Mouse (Mus musculus): ENCODE results near the gene Tmem217. TPM values are rescaled to one million over a fixed set of nuclear protein-coding genes. Genes with fewer than 3 reads are reported as not detected.
"Not testable (repeated sequence)": the region's sequence is repeated elsewhere in the genome, so short reads cannot be mapped to it uniquely, and the experiment has no call there.

Tmem217 gene
- polyA plus RNA-seq, 1 experiment from 2014 or later = 0.42 TPM

DNA sequence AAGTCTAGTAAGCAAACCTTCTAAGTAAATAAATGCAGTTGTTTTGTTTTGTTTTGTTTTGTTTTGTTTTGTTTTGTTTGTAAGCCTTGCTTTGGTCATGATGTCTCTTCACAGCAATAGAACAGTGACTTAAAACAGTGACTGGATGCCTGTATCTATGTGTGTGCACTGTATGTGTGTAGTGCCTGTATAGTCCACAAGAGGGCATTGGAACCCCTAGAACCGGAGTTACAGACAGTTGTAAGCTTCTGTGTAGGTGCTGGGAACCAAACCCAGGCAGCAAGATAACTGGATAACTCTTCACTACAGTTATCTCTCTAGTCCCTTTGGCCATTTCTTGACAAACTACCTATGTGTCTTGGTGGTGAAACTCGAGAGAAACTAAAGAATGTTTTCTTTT is 26.6 kb downstream of the Tmem217 start:
- Histone ChIP-seq H3K9ac (ENCODE audit: low read depth, low read length) (no peak overlapping the region), H3K36me3 (ENCODE audit: control insufficient read depth, insufficient read depth, low read length) (no peaks in the 10 kb centered on the region), H3K4me2 (replicated peaks; ENCODE audit: low read depth, low read length) (no peak overlapping the region), H3K27ac (ENCODE audit: low read depth, low read length) (no peak overlapping the region), H3K9me3 (ENCODE audit: control insufficient read depth, low read length) (peaks cover 5% of the 10 kb centered on the region; the same call in 1 of the 2 replicates), H3K4me3 (ENCODE audit: low read length) (no peak overlapping the region), H3K27me3 (ENCODE audit: control insufficient read depth, insufficient read depth, low read length) (no peaks in the 10 kb centered on the region), H3K4me1 (ENCODE audit: control insufficient read depth, insufficient read depth, low read length) (no peaks in the 10 kb centered on the region)
- 85% methylated on average over 2 of the region's 2 CpGs for WGBS
- ATAC-seq (ENCODE audit: low FRiP score, low TSS enrichment) = no peak

DNA sequence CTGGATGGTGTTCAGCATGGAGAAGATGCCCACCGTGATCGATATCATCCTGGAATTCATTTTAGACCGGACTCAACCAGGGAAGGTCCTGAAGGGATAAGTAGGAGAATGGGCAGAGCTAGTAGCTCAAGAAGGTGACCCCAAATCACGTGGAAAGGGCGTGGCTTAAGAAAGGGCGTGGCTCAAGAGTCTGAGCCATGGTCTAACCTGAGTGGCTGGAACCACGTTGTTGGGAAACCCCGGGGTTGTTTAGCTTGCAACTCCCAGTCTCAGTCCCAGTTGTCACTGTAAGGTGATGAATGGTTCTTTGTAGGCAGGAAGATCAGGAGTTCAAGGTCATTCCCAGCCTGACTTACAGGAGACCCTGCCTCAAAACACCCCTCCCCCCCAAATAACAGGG is 32.5 kb downstream of the Tmem217 start:
- Histone ChIP-seq H3K36me3 (ENCODE audit: control insufficient read depth, insufficient read depth, low read length) (no peaks in the 10 kb centered on the region), H3K4me1 (ENCODE audit: control insufficient read depth, insufficient read depth, low read length) (no peaks in the 10 kb centered on the region), H3K27me3 (ENCODE audit: control insufficient read depth, insufficient read depth, low read length) (no peaks in the 10 kb centered on the region), H3K4me2 (replicated peaks; ENCODE audit: low read depth, low read length) (no peak overlapping the region), H3K9ac (ENCODE audit: low read depth, low read length) (no peak overlapping the region), H3K4me3 (ENCODE audit: low read length) (no peak overlapping the region), H3K27ac (ENCODE audit: low read depth, low read length) (no peak overlapping the region), H3K9me3 (ENCODE audit: control insufficient read depth, low read length) (no peaks in the 10 kb centered on the region)
- ATAC-seq (ENCODE audit: low FRiP score, low TSS enrichment) = no peak
- 77% methylated on average over 8 of the region's 8 CpGs for WGBS

DNA sequence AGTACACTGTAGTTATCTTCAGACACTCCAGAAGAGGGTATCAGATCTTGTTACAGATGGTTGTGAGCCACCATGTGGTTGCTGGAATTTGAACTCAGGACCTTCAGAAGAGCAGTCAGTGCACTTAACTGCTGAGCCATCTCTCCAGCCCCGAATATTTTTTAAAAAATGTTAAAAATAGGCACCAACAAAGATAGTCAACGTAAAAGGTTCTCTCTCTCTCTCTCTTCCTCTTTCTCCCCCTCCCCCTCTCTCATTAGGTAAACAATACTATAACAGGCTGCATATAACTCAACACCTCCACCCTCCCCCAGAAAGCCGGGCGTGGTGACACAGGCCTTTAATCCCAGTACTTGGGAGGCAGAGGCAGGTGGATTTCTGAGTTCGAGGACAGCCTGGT is 33.5 kb downstream of the Tmem217 start:
- not testable (repeated sequence) for H3K9me3 ChIP-seq (ENCODE audit: control insufficient read depth, low read length); H3K27me3 ChIP-seq (ENCODE audit: control insufficient read depth, insufficient read depth, low read length); H3K27ac ChIP-seq (ENCODE audit: low read depth, low read length); ATAC-seq (ENCODE audit: low FRiP score, low TSS enrichment); H3K9ac ChIP-seq (ENCODE audit: low read depth, low read length); H3K4me1 ChIP-seq (ENCODE audit: control insufficient read depth, insufficient read depth, low read length); H3K4me2 ChIP-seq (replicated peaks; ENCODE audit: low read depth, low read length); H3K36me3 ChIP-seq (ENCODE audit: control insufficient read depth, insufficient read depth, low read length); H3K4me3 ChIP-seq (ENCODE audit: low read length)
- WGBS = 92% methylated on average over 5 of the region's 5 CpGs

DNA sequence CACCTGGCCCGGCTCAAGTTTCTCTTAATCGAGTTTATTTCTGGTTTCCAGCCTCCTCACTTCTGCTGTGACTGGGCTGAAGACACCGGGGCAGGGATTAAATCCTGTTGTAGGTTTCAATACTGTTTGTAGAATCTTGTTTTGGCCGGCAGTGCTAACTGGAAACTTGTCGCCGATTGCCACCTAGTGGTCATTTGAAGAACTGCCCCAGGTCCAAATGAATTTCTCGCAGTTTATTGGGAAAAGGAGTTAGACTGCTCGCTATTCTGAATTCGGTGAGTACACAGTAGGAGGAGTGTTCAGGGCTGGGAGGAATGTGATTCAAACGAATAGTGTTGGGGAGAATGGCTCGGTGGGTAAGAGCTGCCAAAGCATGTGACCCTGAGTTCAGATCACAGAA is 37.8 kb downstream of the Tmem217 start:
- no peak overlapping the region for H3K4me2 ChIP-seq (replicated peaks; ENCODE audit: low read depth, low read length)
- no peaks in the 10 kb centered on the region for H3K9me3 ChIP-seq (ENCODE audit: control insufficient read depth, low read length)
- H3K36me3 ChIP-seq (ENCODE audit: control insufficient read depth, insufficient read depth, low read length) = no peaks in the 10 kb centered on the region
- H3K4me1 ChIP-seq (ENCODE audit: control insufficient read depth, insufficient read depth, low read length) = no peaks in the 10 kb centered on the region
- 2% methylated on average over 11 of the region's 11 CpGs for WGBS
- H3K27ac ChIP-seq (ENCODE audit: low read depth, low read length) = no peak overlapping the region
- no peak overlapping the region for H3K9ac ChIP-seq (ENCODE audit: low read depth, low read length)
- H3K27me3 ChIP-seq (ENCODE audit: control insufficient read depth, insufficient read depth, low read length) = no peaks in the 10 kb centered on the region
- 0 out of 2 replicates have a peak, but pooled peaks have one; percentile 22 for ATAC-seq (ENCODE audit: low FRiP score, low TSS enrichment)
- no peak overlapping the region for H3K4me3 ChIP-seq (ENCODE audit: low read length)

DNA sequence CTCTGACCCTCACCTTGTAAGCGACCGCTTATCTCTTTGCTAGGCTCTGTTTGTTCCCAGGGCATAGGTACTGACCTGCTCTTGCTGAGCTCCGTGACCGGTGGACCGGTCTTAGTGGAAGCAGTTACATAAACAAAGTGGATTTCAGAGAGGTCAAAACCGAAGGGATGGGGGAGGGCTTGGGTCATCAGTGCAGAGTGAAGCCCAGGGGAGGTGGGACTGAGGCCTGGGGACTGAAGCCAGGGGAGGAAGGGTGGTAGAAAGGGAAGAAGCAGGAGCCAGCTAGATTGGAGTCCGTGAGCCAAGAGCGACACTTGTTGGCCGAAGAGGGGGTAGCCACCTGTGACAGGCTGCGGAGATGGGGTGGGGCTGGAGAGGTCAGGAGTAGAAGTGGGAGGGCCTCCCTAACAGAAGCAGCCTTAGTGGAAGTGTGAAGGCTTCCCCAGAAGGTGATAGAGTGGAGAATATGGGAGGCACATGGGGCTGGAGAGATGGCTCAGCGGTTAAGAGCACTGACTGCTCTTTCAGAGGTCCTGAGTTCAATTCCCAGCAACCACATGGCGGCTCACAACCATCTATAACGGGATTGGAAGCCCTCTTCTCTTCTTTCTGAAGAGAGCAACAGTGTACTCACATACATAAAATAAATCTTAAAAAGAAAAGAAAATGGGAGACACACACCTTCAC is 39.0 kb downstream of the Tmem217 start:
- ATAC-seq (ENCODE audit: low FRiP score, low TSS enrichment) = peak; percentile 70
- Histone ChIP-seq H3K9me3 (ENCODE audit: control insufficient read depth, low read length) (no peaks in the 10 kb centered on the region), H3K27me3 (ENCODE audit: control insufficient read depth, insufficient read depth, low read length) (no peaks in the 10 kb centered on the region), H3K4me2 (replicated peaks; ENCODE audit: low read depth, low read length) (no peak overlapping the region), H3K4me3 (ENCODE audit: low read length) (no peak overlapping the region), H3K4me1 (ENCODE audit: control insufficient read depth, insufficient read depth, low read length) (no peaks in the 10 kb centered on the region), H3K36me3 (ENCODE audit: control insufficient read depth, insufficient read depth, low read length) (no peaks in the 10 kb centered on the region), H3K9ac (ENCODE audit: low read depth, low read length) (0 out of 2 replicates have a peak overlapping the region, but pooled peaks have one; percentile 2), H3K27ac (ENCODE audit: low read depth, low read length) (no peak overlapping the region)
- WGBS = 27% methylated on average over 13 of the region's 13 CpGs

DNA sequence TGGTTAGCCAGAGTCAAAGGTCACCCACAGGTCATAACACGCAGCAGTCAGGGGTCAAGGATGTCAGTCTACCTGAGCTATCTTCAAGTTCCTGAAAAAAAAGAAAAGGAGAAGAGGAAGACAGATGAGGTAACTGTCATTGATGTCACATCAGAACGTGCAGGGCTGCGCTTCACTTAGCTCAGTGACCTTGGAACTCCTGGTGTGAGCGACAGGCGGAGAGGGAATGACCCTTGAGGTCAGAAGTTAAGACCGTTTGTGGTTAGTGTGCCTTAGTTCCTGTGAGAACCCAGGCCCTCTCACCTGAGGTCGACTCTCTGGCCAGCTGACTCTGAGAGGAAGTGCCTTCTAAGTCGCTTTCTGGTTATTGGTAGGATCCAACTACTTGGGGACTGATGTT is 41.5 kb downstream of the Tmem217 start:
- H3K27ac ChIP-seq (ENCODE audit: low read depth, low read length) = no peak overlapping the region
- no peak for ATAC-seq (ENCODE audit: low FRiP score, low TSS enrichment)

DNA sequence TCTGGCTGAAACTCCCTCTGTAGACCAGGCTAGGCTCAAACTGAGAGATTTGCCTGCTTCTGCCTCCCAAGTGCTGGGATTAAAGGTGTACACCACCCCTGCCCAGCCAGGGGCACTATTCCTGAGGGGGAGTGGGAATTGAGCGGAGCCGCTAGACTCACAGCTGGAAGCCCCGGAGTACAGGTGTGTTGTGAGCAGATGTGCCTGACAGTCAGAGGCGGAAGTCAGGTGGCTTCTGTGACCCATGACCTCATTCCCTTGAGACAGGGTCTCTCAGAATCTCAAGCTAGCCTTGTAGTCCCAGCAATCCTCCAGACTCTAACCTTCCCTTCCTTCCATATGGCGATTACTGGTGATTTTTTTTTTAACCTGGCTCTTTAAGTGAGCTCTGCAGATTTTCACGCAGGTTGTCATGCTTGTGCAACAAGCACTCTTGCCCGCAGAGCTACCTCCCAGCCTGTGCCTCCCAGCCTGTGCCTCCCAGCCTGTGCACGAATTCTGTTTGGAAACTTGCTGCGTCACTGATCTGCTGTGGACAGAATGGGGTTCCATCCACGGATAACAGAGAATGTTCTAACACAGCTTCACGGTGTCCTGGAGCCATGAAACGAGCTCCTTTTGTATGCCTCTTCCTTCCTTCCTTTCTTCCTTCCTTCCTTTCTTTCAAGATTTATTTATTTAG is 43.1 kb downstream of the Tmem217 start:
- no peaks in the 10 kb centered on the region for H3K36me3 ChIP-seq (ENCODE audit: control insufficient read depth, insufficient read depth, low read length)
- no peaks in the 10 kb centered on the region for H3K9me3 ChIP-seq (ENCODE audit: control insufficient read depth, low read length)
- H3K4me1 ChIP-seq (ENCODE audit: control insufficient read depth, insufficient read depth, low read length) = no peaks in the 10 kb centered on the region
- WGBS = 80% methylated on average over 12 of the region's 12 CpGs
- H3K27ac ChIP-seq (ENCODE audit: low read depth, low read length) = no peak overlapping the region
- H3K4me2 ChIP-seq (replicated peaks; ENCODE audit: low read depth, low read length) = no peak overlapping the region
- no peak overlapping the region for H3K9ac ChIP-seq (ENCODE audit: low read depth, low read length)
- H3K4me3 ChIP-seq (ENCODE audit: low read length) = no peak overlapping the region
- no peaks in the 10 kb centered on the region for H3K27me3 ChIP-seq (ENCODE audit: control insufficient read depth, insufficient read depth, low read length)
- no peak for ATAC-seq (ENCODE audit: low FRiP score, low TSS enrichment)

More for the DNA sequence above, 41.5 kb downstream of the Tmem217 start:
- Histone ChIP-seq H3K9me3 (ENCODE audit: control insufficient read depth, low read length) (no peaks in the 10 kb centered on the region), H3K4me2 (replicated peaks; ENCODE audit: low read depth, low read length) (no peak overlapping the region), H3K36me3 (ENCODE audit: control insufficient read depth, insufficient read depth, low read length) (no peaks in the 10 kb centered on the region), H3K9ac (ENCODE audit: low read depth, low read length) (no peak overlapping the region), H3K27me3 (ENCODE audit: control insufficient read depth, insufficient read depth, low read length) (no peaks in the 10 kb centered on the region), H3K4me1 (ENCODE audit: control insufficient read depth, insufficient read depth, low read length) (no peaks in the 10 kb centered on the region), H3K4me3 (ENCODE audit: low read length) (no peak overlapping the region)
- WGBS = 49% methylated on average over 8 of the region's 8 CpGs

DNA sequence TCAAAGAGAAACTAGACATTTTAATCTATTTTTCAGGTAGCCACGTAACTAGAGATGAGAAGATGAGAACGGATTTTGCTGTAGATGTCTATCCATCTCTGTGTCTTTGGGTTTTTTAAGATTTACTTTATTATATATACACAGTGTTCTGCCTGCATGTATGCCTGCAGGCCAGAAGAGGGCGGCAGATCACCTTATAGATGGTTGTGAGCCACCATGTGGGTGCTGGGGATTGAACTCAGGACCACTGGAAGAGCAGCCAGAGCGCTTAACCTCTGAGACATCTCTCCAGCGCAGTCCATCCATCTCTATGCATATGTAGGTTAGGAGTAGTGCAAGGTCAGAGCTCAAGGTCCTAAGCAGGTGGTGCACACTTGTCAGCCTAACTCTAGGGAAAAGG is 48.5 kb downstream of the Tmem217 start:
- no peak overlapping the region for H3K4me2 ChIP-seq (replicated peaks; ENCODE audit: low read depth, low read length)
- H3K36me3 ChIP-seq (ENCODE audit: control insufficient read depth, insufficient read depth, low read length) = no peaks in the 10 kb centered on the region
- H3K9ac ChIP-seq (ENCODE audit: low read depth, low read length) = no peak overlapping the region
- H3K9me3 ChIP-seq (ENCODE audit: control insufficient read depth, low read length) = peaks cover 4% of the 10 kb centered on the region; the same call in 1 of the 2 replicates
- no peak overlapping the region for H3K27ac ChIP-seq (ENCODE audit: low read depth, low read length)
- no peak overlapping the region for H3K4me3 ChIP-seq (ENCODE audit: low read length)
- H3K4me1 ChIP-seq (ENCODE audit: control insufficient read depth, insufficient read depth, low read length) = peaks cover 6% of the 10 kb centered on the region; the same call in 1 of the 2 replicates
- 73% methylated on average over 5 of the region's 5 CpGs for WGBS
- no peak for ATAC-seq (ENCODE audit: low FRiP score, low TSS enrichment)
- no peaks in the 10 kb centered on the region for H3K27me3 ChIP-seq (ENCODE audit: control insufficient read depth, insufficient read depth, low read length)
